Mouse (Mus musculus) embryonic facial prominence, embryonic 15.5 days (tissue): ENCODE results near the gene Zfp385b. TPM values are rescaled to one million over a fixed set of nuclear protein-coding genes. Genes with fewer than 3 reads are reported as not detected.

Experiments
- ATAC-seq: fragments of 200-750 bp; cut with Nextera tagmentation; 2 replicates; pipeline ENCODE4 v1.8.0; 2017; ENCODE audit warnings: low read depth, moderate TSS enrichment; ENCODE audit not compliant: insufficient number of reproducible peaks, low FRiP score, low TSS enrichment
- H3K27ac ChIP-seq: fragments of 300-500 bp; sonication (generic); replicated peaks from 2 replicates; pipeline ENCODE4 v1.5.1; 2015; ENCODE audit warnings: mild to moderate bottlenecking, inconsistent platforms
- H3K27me3 ChIP-seq: fragments of 300-500 bp; sonication (generic); 2 replicates; pipeline ENCODE4 v1.6.1; 2015; ENCODE audit warnings: inconsistent platforms
- H3K36me3 ChIP-seq: fragments of 300-500 bp; sonication (generic); 2 replicates; pipeline ENCODE4 v1.6.1; 2015; ENCODE audit warnings: mild to moderate bottlenecking, inconsistent platforms
- H3K4me1 ChIP-seq: fragments of 300-500 bp; sonication (generic); 2 replicates; pipeline ENCODE4 v1.6.1; 2015; ENCODE audit warnings: inconsistent platforms
- H3K4me2 ChIP-seq: fragments of 300-500 bp; sonication (generic); replicated peaks from 2 replicates; pipeline ENCODE4 v1.6.1; 2015; ENCODE audit warnings: mild to moderate bottlenecking, inconsistent platforms
- H3K4me3 ChIP-seq: fragments of 300-500 bp; sonication (generic); replicated peaks from 2 replicates; pipeline ENCODE4 v1.5.1; 2015; ENCODE audit warnings: mild to moderate bottlenecking, inconsistent platforms
- H3K9ac ChIP-seq: fragments of 300-500 bp; sonication (generic); 2 replicates; pipeline ENCODE4 v1.6.1; 2015; ENCODE audit warnings: inconsistent platforms
- H3K9me3 ChIP-seq: fragments of 300-500 bp; sonication (generic); replicated peaks from 2 replicates; pipeline ENCODE4 v1.6.1; 2016; ENCODE audit warnings: inconsistent platforms
- WGBS: fragments of 180-500 bp; shearing (Covaris S2); methylation state at CpG from one replicate; pipeline ENCODE4 v1.1.7; 2015; 5-methylcytosine and 5-hydroxymethylcytosine counted together
- polyA plus RNA-seq: library from polyadenylated mRNA; unstranded; fragments of >200 nt; fragmentation: Nextera tagmentation; extraction: Ambion mirVana; gene quantifications from 2 replicates; pipeline ENCODE4 v1.2.1, GENCODE M21; 2015

Zfp385b gene
- polyA plus RNA-seq, 1 experiment from 2014 or later, result 11.0 TPM

DNA sequence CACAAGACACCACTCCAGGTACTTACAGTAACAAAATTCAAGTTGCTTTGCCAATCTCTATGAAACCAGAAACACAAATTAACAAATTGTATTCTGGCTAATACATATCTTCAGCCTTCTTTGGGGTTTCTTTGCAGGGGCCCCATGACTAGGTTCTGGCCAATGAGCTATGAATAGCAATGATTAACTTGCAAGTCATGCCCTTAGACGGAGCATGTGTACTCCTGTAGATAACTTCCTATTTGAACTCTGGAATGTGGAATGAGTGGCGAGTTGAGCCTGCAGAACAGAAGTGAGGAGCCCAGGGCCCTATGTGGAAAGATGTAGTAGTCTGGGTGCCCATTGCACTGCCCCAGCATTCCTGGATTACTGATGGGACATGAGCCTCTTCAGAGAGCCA is 276.8 kb downstream of the Zfp385b start:
- WGBS, result 29% methylated on average over 2 of the region's 2 CpGs
- Histone ChIP-seq H3K4me2 (no peak overlapping the region), H3K27me3 (no peaks in the 10 kb centered on the region), H3K9me3 (no peaks in the 10 kb centered on the region), H3K36me3 (no peaks in the 10 kb centered on the region), H3K4me3 (no peak overlapping the region), H3K9ac (no peak overlapping the region), H3K4me1 (no peaks in the 10 kb centered on the region), H3K27ac (no peak overlapping the region)
- ATAC-seq, result no peak

DNA sequence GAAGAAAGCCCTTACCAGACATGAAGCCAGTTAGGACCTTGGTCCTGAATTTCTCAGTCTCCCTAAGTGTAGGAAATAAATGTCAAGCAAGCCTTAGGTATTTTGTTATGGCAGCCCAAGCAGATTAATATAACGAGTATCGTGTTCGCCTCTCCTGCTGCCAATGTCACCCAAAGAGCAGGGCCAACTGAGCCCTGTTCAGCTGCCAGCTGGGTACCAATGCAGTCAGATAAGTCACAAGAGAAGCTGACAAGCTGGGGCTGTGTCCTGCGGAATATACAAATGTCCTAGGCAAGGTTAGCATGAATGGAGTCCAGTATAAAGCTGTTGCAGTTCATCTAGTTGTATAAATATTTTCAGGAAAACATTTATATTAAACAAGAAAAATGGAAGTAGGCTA is 277.8 kb downstream of the Zfp385b start:
- 93% methylated on average over 4 of the region's 4 CpGs for WGBS
- ATAC-seq, result no peak
- Histone ChIP-seq H3K4me3 (no peak overlapping the region), H3K9ac (no peak overlapping the region), H3K9me3 (no peaks in the 10 kb centered on the region), H3K36me3 (no peaks in the 10 kb centered on the region), H3K4me1 (no peaks in the 10 kb centered on the region), H3K27ac (no peak overlapping the region), H3K27me3 (no peaks in the 10 kb centered on the region), H3K4me2 (no peak overlapping the region)

DNA sequence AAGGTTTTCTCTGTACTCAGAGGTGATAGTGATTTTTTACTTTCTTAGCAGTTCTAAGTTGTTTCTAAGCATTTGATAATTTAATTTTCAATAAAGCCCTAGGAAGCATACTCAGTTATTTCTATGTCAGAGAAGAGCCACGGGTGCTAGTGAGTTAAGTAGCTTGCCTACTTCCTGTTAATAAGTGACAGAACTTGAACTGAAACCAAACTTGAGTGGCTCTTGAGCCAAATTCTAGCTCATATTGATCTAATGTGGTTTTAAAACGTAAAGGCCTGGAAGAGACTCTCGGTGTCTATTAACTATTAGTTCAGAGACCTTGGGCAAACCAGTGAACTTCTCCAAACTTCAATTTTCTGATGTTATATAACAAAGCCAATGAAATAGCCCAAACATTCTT is 278.6 kb downstream of the Zfp385b start:
- no peaks in the 10 kb centered on the region for H3K27me3 ChIP-seq
- no peaks in the 10 kb centered on the region for H3K9me3 ChIP-seq
- no peaks in the 10 kb centered on the region for H3K36me3 ChIP-seq
- no peaks in the 10 kb centered on the region for H3K4me1 ChIP-seq
- no peak overlapping the region for H3K27ac ChIP-seq
- no peak for ATAC-seq
- no peak overlapping the region for H3K4me2 ChIP-seq
- WGBS, result 70% methylated on average over 3 of the region's 3 CpGs
- no peak overlapping the region for H3K4me3 ChIP-seq
- no peak overlapping the region for H3K9ac ChIP-seq

DNA sequence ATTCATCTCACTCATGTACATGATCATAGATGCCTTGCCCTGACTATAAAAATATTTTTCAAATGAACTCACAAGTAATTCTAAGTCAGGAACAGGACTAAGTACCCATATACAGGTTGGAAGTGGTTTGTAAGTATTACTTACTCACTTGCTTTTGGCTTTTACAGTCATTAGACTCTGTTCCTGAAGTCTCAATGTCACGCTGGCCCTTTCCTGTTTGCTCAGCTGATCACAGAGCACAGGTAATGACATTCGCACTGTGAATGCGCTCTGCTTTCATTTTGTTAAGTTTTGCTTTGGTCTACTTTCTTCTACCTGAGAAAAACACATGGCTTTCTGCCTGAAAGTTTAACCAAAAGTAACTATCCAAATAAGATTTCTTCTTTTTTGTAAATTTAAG is 282.9 kb downstream of the Zfp385b start:
- Histone ChIP-seq H3K4me2 (no peak overlapping the region), H3K4me3 (no peak overlapping the region), H3K27ac (no peak overlapping the region), H3K9ac (no peak overlapping the region), H3K4me1 (no peaks in the 10 kb centered on the region), H3K27me3 (no peaks in the 10 kb centered on the region), H3K9me3 (no peaks in the 10 kb centered on the region), H3K36me3 (no peaks in the 10 kb centered on the region)
- no peak for ATAC-seq
- 76% methylated on average over 3 of the region's 3 CpGs for whole genome bisulfite sequencing

DNA sequence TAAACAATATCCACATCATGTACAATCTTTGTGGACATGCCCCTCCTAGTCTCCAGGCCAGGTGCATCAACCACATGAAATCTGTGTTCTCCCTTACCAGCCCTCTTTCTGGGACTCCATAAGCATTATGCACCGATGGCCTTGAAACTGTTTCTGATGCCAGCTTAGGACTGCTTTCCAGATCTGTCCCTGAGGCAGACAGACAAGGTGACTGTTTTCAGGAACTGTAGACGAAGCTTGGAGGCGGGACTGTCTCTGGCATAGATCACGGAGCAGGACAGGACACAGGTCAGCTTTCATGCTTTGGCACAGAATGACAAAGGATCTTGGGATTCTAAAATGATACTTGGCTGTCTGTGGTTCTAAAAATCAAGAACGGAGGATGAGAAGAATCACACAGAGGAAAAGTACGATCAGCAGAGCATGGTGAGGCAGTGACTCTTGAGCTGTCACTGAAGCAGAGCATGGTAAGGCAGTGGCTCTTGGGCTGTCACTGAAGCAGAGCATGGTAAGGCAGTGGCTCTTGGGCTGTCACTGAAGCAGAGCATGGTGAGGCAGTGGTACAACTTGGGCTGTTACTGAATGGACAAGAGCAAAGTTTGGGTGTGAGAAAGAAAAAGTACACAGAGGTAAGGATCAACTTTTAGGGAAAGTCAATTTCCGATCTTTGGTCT is 291.2 kb downstream of the Zfp385b start:
- WGBS, result 77% methylated on average over 7 of the region's 7 CpGs
- no peak overlapping the region for H3K27ac ChIP-seq
- H3K4me3 ChIP-seq, result no peak overlapping the region

DNA sequence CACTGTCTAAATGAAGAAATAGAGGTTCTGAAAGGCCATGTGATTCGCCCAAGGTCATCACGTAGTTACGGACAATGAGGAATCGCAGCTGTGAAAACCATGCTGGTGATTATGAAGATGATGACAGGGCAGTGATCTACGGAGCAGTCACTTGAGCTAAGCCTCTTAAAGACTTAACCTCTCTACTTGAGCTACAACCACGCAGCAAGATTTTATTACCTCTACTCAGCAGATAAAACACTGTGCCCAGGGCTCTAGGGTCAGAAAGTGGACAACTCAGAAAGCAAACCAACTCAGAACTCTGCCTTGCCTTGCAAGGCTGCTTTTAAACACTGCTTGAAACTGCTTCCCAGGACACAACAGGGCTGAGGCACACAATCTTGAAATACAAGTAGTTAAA is 291.8 kb downstream of the Zfp385b start:
- no peak overlapping the region for H3K4me2 ChIP-seq
- no peaks in the 10 kb centered on the region for H3K9me3 ChIP-seq
- ATAC-seq, result no peak
- no peak overlapping the region for H3K9ac ChIP-seq
- no peak overlapping the region for H3K27ac ChIP-seq
- no peaks in the 10 kb centered on the region for H3K36me3 ChIP-seq
- no peaks in the 10 kb centered on the region for H3K4me1 ChIP-seq
- WGBS, result 80% methylated on average over 6 of the region's 6 CpGs
- no peaks in the 10 kb centered on the region for H3K27me3 ChIP-seq
- no peak overlapping the region for H3K4me3 ChIP-seq

More for the DNA sequence above, 291.2 kb downstream of the Zfp385b start:
- Histone ChIP-seq H3K9ac (no peak overlapping the region), H3K4me1 (no peaks in the 10 kb centered on the region), H3K36me3 (no peaks in the 10 kb centered on the region), H3K9me3 (no peaks in the 10 kb centered on the region), H3K4me2 (no peak overlapping the region), H3K27me3 (no peaks in the 10 kb centered on the region)
- no peak for ATAC-seq

DNA sequence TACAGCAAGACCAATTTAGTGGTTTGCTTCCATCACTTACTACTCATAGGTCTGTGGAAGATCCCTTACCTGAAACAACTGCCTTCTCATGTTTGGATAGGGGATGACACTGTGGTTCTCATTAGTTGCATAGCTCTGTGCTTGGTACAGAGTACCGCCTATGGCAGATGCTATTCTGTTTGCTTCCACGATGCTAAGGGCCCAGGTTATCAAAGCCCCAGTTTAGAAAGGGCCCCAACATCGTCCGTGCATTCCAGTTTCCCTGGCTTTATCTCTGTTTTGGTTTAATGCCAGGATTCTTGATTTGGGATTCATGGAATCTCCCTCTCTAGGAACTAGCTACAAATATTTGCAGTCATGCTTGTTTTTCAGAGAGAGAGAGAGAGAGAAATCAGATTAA is 292.6 kb downstream of the Zfp385b start:
- 70% methylated on average over 4 of the region's 4 CpGs for WGBS
- H3K36me3 ChIP-seq, result no peaks in the 10 kb centered on the region
- H3K9ac ChIP-seq, result no peak overlapping the region
- no peak overlapping the region for H3K4me3 ChIP-seq
- no peak overlapping the region for H3K27ac ChIP-seq
- no peak overlapping the region for H3K4me2 ChIP-seq
- H3K4me1 ChIP-seq, result no peaks in the 10 kb centered on the region
- H3K27me3 ChIP-seq, result no peaks in the 10 kb centered on the region
- H3K9me3 ChIP-seq, result no peaks in the 10 kb centered on the region
- no peak for ATAC-seq

DNA sequence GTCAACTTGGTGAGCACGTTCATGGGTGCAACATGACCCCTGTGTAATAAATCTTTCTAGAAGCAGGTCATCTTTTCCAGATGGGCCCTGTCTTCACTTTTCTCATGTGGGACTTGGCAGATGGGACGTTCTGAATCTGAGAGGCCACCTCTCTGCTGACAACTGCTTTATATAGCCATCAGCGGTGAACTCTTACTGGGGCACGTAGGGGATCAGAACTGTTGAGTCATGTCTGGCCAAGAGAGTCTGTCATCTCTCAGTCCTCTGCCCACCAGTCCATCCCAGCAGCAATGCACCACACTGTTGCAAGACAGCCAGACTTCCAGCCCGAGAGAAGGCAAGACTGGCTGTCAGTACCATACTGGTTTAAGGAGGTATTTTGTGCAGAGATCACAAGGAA is 293.1 kb downstream of the Zfp385b start:
- Histone ChIP-seq H3K4me2 (no peak overlapping the region), H3K27ac (no peak overlapping the region), H3K36me3 (no peaks in the 10 kb centered on the region), H3K4me3 (no peak overlapping the region), H3K9me3 (no peaks in the 10 kb centered on the region), H3K27me3 (no peaks in the 10 kb centered on the region), H3K4me1 (no peaks in the 10 kb centered on the region), H3K9ac (no peak overlapping the region)
- 70% methylated on average over 5 of the region's 5 CpGs for WGBS
- ATAC-seq, result no peak

DNA sequence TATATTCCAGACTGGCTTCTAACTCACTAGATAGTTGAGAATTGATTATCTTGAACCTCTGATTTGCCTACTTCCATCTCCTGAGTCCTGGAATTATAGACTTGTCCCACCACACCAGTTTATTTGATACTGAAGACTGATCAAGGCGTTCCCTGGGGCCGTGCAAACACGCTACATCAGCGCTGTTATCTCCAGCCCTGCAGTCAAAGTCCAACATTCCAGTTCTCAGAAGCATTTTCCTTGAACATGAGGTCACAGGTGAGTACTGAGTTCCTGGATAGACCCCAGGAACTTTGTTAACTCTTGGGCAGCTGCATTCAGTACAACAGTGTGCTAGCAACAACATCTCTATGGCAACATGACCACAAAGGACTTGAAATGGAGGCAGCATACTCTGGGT is 297.2 kb downstream of the Zfp385b start:
- no peak for ATAC-seq
- WGBS, result 40% methylated on average over 4 of the region's 4 CpGs

DNA sequence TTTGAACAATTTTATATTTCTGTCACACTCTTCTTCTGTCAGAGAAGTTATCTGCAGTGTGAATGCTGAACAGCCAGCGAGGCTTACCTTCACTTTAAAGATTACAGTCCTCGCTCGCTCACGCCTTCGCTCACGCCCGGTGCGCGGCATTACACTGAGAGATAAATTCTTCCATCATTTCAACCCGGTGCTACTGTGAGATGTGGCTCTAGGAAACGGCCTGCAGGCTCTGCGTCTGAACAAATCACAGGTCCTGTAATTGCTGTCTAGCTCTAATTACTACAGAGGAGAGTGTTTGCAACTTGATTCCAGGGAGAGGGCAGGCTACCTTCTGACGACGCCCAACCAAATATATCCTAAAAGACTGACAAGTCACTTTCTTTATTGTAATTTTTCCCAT is 300.1 kb downstream of the Zfp385b start:
- Histone ChIP-seq H3K4me2 (peak overlapping the region; percentile 66), H3K4me3 (peak overlapping the region; percentile 44), H3K9ac (no peak overlapping the region), H3K27me3 (no peaks in the 10 kb centered on the region), H3K9me3 (no peaks in the 10 kb centered on the region), H3K4me1 (0 out of 2 replicates have a peak, but pooled peaks cover 5% of the 10 kb centered on the region), H3K27ac (0 out of 2 replicates have a peak overlapping the region, but pooled peaks have one; percentile 44), H3K36me3 (no peaks in the 10 kb centered on the region)
- peak; percentile 75; the same call in 1 of the 2 replicates for ATAC-seq
- WGBS, result under 1% methylated on average over 14 of the region's 14 CpGs

More for the DNA sequence above, 297.2 kb downstream of the Zfp385b start:
- Histone ChIP-seq H3K36me3 (no peaks in the 10 kb centered on the region), H3K9me3 (no peaks in the 10 kb centered on the region), H3K4me2 (no peak overlapping the region), H3K9ac (no peak overlapping the region), H3K4me1 (0 out of 2 replicates have a peak, but pooled peaks cover 5% of the 10 kb centered on the region), H3K4me3 (no peak overlapping the region), H3K27ac (no peak overlapping the region), H3K27me3 (no peaks in the 10 kb centered on the region)

DNA sequence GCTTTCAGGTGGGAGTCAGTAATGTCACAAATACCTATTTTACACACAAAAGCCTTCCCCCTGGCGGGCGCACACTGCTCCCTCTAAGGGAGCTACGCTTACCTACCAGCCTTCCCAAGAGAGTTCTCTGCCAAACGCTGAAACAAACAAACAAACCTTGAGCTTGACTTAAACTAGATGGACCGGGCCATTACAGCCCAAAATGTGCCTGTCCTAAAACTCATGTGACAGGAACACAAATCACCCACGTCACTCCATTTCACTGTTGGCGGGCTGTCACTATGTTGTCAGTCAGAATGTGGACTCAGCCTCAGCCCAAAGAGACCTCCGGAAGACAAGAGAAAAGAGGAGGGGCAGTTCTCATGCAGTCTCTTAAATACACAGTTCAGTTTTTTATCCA is 300.7 kb downstream of the Zfp385b start:
- no peak overlapping the region for H3K9ac ChIP-seq
- WGBS, result 6% methylated on average over 8 of the region's 8 CpGs
- H3K27ac ChIP-seq, result no peak overlapping the region
- no peaks in the 10 kb centered on the region for H3K36me3 ChIP-seq
- peak overlapping the region; percentile 44 for H3K4me3 ChIP-seq
- no peaks in the 10 kb centered on the region for H3K27me3 ChIP-seq
- H3K4me2 ChIP-seq, result peak overlapping the region; percentile 66
- H3K4me1 ChIP-seq, result 0 out of 2 replicates have a peak, but pooled peaks cover 5% of the 10 kb centered on the region
- H3K9me3 ChIP-seq, result no peaks in the 10 kb centered on the region
- 0 out of 2 replicates have a peak, but pooled peaks have one; percentile 21 for ATAC-seq

DNA sequence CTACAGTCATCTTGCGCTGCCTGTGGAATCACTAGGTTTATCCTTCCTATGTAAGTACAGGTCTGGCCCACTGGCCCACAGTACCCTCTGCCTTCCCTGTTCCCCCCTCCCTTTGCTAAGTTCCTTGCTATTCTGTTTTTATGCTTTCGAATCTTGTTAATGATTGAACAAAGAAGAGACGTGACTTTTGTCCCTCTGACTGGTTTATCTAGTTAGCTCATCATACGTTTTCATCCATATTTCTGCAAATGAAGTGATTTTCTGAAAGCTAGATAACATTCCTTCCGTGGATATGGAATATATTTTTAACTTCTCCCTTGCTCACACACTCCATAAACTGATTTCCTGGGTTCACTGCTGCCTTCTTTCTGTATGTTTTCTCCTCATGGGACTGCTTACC is 302.8 kb downstream of the Zfp385b start:
- Histone ChIP-seq H3K27me3 (no peaks in the 10 kb centered on the region), H3K27ac (no peak overlapping the region), H3K9me3 (no peaks in the 10 kb centered on the region), H3K9ac (no peak overlapping the region), H3K4me3 (no peak overlapping the region), H3K36me3 (no peaks in the 10 kb centered on the region), H3K4me2 (no peak overlapping the region), H3K4me1 (0 out of 2 replicates have a peak, but pooled peaks cover 5% of the 10 kb centered on the region)
- WGBS, result 77% methylated on average over 5 of the region's 5 CpGs
- ATAC-seq, result no peak
